ENCODE assay signal across 14 mouse cellular contexts in genomic region chr7:67044121-67044817, GRCm38 (mm10).
A peak's percentile ranks its signal among the peaks of the same experiment; 100 is the strongest.
DNase-seq lines count a peak whose midpoint lies in the region; ATAC-seq and TF ChIP-seq lines count a peak whose summit lies in the region.
"Had no signal": no experiment of that assay in that cellular context is flagged by ENCODE, and none has a peak within 500 bp of the region (broad histone marks: within the 10 kb centered on the region; RNA-seq: fewer than 3 reads in every experiment).

No protein-coding gene starts in this region.

- no peaks in the 10 kb centered on the region for H3K36me3 ChIP-seq in testis, adult 2 months (ENCODE audit: control insufficient read depth, insufficient read depth, low read length)
- H3K36me3 ChIP-seq in heart, embryonic 14.5 days (ENCODE audit: control insufficient read depth, insufficient read depth, low read length) = 0 out of 2 replicates have a peak, but pooled peaks cover 5% of the 10 kb centered on the region
- H3K36me3 ChIP-seq in hindbrain, embryonic 11.5 days (ENCODE audit: control insufficient read depth, insufficient read depth, low read length) = no peaks in the 10 kb centered on the region
- no peaks in the 10 kb centered on the region for H3K36me3 ChIP-seq in kidney, embryonic 16.5 days (ENCODE audit: insufficient read depth, low read length)
- H3K36me3 ChIP-seq: kidney, embryonic 15.5 days had no signal

- no peak for TF ChIP-seq CTCF in testis, adult 2 months (IDR thresholded peaks at IDR 0.05; ENCODE audit: control insufficient read depth, insufficient read depth, insufficient replicate concordance, low read depth, low read length)

- H3K27me3 ChIP-seq in testis, adult 2 months (ENCODE audit: control insufficient read depth, insufficient read depth, low read length) = no peaks in the 10 kb centered on the region
- H3K27me3 ChIP-seq in heart, embryonic 14.5 days (ENCODE audit: control insufficient read depth, insufficient read depth, low read length) = no peaks in the 10 kb centered on the region
- H3K27me3 ChIP-seq in hindbrain, embryonic 11.5 days (ENCODE audit: control insufficient read depth, insufficient read depth, low read length) = no peaks in the 10 kb centered on the region
- no peaks in the 10 kb centered on the region for H3K27me3 ChIP-seq in kidney, embryonic 16.5 days (ENCODE audit: insufficient read depth, low read length)
- H3K27me3 ChIP-seq: kidney, embryonic 15.5 days had no signal

- peak overlapping the region; percentile 27 for H3K4me3 ChIP-seq in testis, adult 2 months (ENCODE audit: control insufficient read depth, low read depth, low read length)
- peak overlapping the region; percentile 25 to 33; a peak in 2 of 4 replicates for H3K4me3 ChIP-seq in heart, embryonic 14.5 days (ENCODE audit: control insufficient read depth in 1 of 2, insufficient read depth in 1 of 2, low read depth in 1 of 2, low read length in 2 of 2)
- H3K4me3 ChIP-seq in hindbrain, embryonic 11.5 days (ENCODE audit: low read depth, low read length) = no peak overlapping the region
- no peak overlapping the region for H3K4me3 ChIP-seq in kidney, embryonic 16.5 days (ENCODE audit: low read length)
- H3K4me3 ChIP-seq: kidney, embryonic 15.5 days had no signal

- H3K9me3 ChIP-seq in heart, embryonic 14.5 days (ENCODE audit: control insufficient read depth, low read length) = no peaks in the 10 kb centered on the region
- H3K9me3 ChIP-seq in hindbrain, embryonic 11.5 days (ENCODE audit: control insufficient read depth, low read length) = no peaks in the 10 kb centered on the region
- H3K9me3 ChIP-seq in kidney, embryonic 16.5 days (ENCODE audit: low read length) = no peaks in the 10 kb centered on the region
- H3K9me3 ChIP-seq: kidney, embryonic 15.5 days had no signal

- DNase-seq in heart, adult 11 months = peak; percentile 96
- no peak for DNase-seq in heart, postnatal 25 days (ENCODE audit: low spot score)
- no peak for DNase-seq in testis, postnatal 14 days (ENCODE audit: low spot score)
- no peak for DNase-seq in hindbrain, embryonic 11.5 days (ENCODE audit: low spot score)
- DNase-seq in spleen, adult 18-20 months = no peak
- DNase-seq: adrenal gland, adult 2 months; embryo, embryonic 11 days had no signal

- 48% methylated on average over 15 of the region's 15 CpGs for WGBS in heart, embryonic 14.5 days
- WGBS in hindbrain, embryonic 11.5 days = 79% methylated on average over 15 of the region's 15 CpGs
- 84% methylated on average over 15 of the region's 15 CpGs for WGBS in kidney, embryonic 16.5 days

- intact Hi-C loops in heart, postnatal 25 days (cut with DNase I) = no loop called here

- ATAC-seq in heart, embryonic 14.5 days (ENCODE audit: insufficient number of reproducible peaks, insufficient read depth, low FRiP score, low read depth) = peak; percentile 73
- ATAC-seq in hindbrain, embryonic 11.5 days (ENCODE audit: low FRiP score) = no peak
- ATAC-seq in kidney, embryonic 16.5 days (ENCODE audit: low FRiP score, low TSS enrichment) = no peak
- ATAC-seq: forebrain, embryonic 14.5 days had no signal

- 0 out of 2 replicates have a peak overlapping the region, but pooled peaks have one; percentile 56 for H3K9ac ChIP-seq in heart, embryonic 14.5 days (ENCODE audit: low read length)
- no peak overlapping the region for H3K9ac ChIP-seq in hindbrain, embryonic 11.5 days (ENCODE audit: low read depth, low read length)
- no peak overlapping the region for H3K9ac ChIP-seq in kidney, embryonic 16.5 days (replicated peaks; ENCODE audit: low read length)
- H3K9ac ChIP-seq: hindbrain, embryonic 14.5 days; kidney, embryonic 15.5 days had no signal

- H3K27ac ChIP-seq in testis, adult 2 months (ENCODE audit: control insufficient read depth, insufficient read depth, low read depth, low read length) = no peak overlapping the region
- peak overlapping the region; percentile 87 to 96 for H3K27ac ChIP-seq in heart, embryonic 14.5 days (replicated peaks in 1 of 2; ENCODE audit: control insufficient read depth in 1 of 2, insufficient read depth in 1 of 2, low read depth in 2 of 2, low read length in 2 of 2)
- no peak overlapping the region for H3K27ac ChIP-seq in hindbrain, embryonic 11.5 days (ENCODE audit: low read depth, low read length)
- H3K27ac ChIP-seq in kidney, embryonic 16.5 days (ENCODE audit: low read length) = no peak overlapping the region
- H3K27ac ChIP-seq: hindbrain, embryonic 14.5 days; kidney, embryonic 15.5 days; stomach, postnatal 0 days had no signal

- H3K4me1 ChIP-seq in testis, adult 2 months (ENCODE audit: control insufficient read depth, insufficient read depth, low read length) = no peaks in the 10 kb centered on the region
- H3K4me1 ChIP-seq in heart, embryonic 14.5 days (ENCODE audit: control insufficient read depth in 2 of 2, insufficient read depth in 2 of 2, low read length in 2 of 2) = peaks cover 19 to 24% of the 10 kb centered on the region in 2 experiments
- no peaks in the 10 kb centered on the region for H3K4me1 ChIP-seq in hindbrain, embryonic 11.5 days (replicated peaks; ENCODE audit: control insufficient read depth, insufficient read depth, low read length)
- peaks cover 7% of the 10 kb centered on the region; the same call in 1 of the 2 replicates for H3K4me1 ChIP-seq in kidney, embryonic 16.5 days (ENCODE audit: insufficient read depth, low read length)

- peak overlapping the region; percentile 55 for H3K4me2 ChIP-seq in heart, embryonic 14.5 days (ENCODE audit: low read length)
- H3K4me2 ChIP-seq in hindbrain, embryonic 11.5 days (replicated peaks; ENCODE audit: low read depth, low read length) = no peak overlapping the region
- H3K4me2 ChIP-seq in kidney, embryonic 16.5 days (replicated peaks; ENCODE audit: low read depth, low read length) = no peak overlapping the region
- H3K4me2 ChIP-seq: hindbrain, embryonic 14.5 days; kidney, embryonic 15.5 days had no signal

- TF ChIP-seq POLR2A in testis, adult 2 months (IDR thresholded peaks at IDR 0.05; ENCODE audit: control insufficient read depth, low read depth, low read length) = no peak

Comparison
In these comparisons a context has a peak if more than half of its experiments do, and no peak if none do; other contexts are left out.
1. H3K27ac ChIP-seq: peak in heart, embryonic 14.5 days (2 of 2); none in testis, adult 2 months (single experiment), hindbrain, embryonic 11.5 days (single experiment) and kidney, embryonic 16.5 days (single experiment).
2. H3K4me3 ChIP-seq: peak in testis, adult 2 months (single experiment) and heart, embryonic 14.5 days (2 of 2); none in hindbrain, embryonic 11.5 days (single experiment) and kidney, embryonic 16.5 days (single experiment).